9 mouse cellular contexts compared by ENCODE assay signal in genomic region chr9:110070358-110070757, GRCm38 (mm10). TPM values are rescaled to one million over a fixed set of nuclear protein-coding genes. Genes with fewer than 3 reads are reported as not detected.
DNase-seq lines count a peak whose midpoint lies in the region; ATAC-seq and TF ChIP-seq lines count a peak whose summit lies in the region.
"Had no signal": no experiment of that assay in that cellular context is flagged by ENCODE, and none has a peak within 500 bp of the region (broad histone marks: within the 10 kb centered on the region; RNA-seq: fewer than 3 reads in every experiment).

No protein-coding gene starts in this region.

- H3K9me3 ChIP-seq in limb, embryonic 14.5 days (ENCODE audit: control insufficient read depth, low read length), result no peaks in the 10 kb centered on the region
- H3K9me3 ChIP-seq in limb, embryonic 10.5 days (replicated peaks), result no peaks in the 10 kb centered on the region
- H3K9me3 ChIP-seq in neural tube, embryonic 15.5 days (replicated peaks), result no peaks in the 10 kb centered on the region
- H3K9me3 ChIP-seq in midbrain, embryonic 11.5 days (ENCODE audit: control insufficient read depth, low read length), result no peaks in the 10 kb centered on the region

- TF ChIP-seq POLR2A in limb, embryonic 14.5 days (IDR thresholded peaks at IDR 0.05; ENCODE audit: borderline replicate concordance, extremely low read depth, insufficient read depth, insufficient read length), result no peak
- no peak for TF ChIP-seq POLR2A in brain, embryonic 14.5 days (IDR thresholded peaks at IDR 0.05; ENCODE audit: borderline replicate concordance, extremely low read depth, insufficient read depth, insufficient read length, poor library complexity, severe bottlenecking)

- no peak for TF ChIP-seq CTCF in brain, embryonic 14.5 days (IDR thresholded peaks at IDR 0.05; ENCODE audit: borderline replicate concordance, extremely low read depth, insufficient read depth, insufficient read length)

- DNase-seq in limb, embryonic 14.5 days (ENCODE audit: low spot score), result peak; percentile 20
- DNase-seq in limb, embryonic 10.5 days (ENCODE audit: low spot score), result no peak
- peak; percentile 75 for DNase-seq in brain, embryonic 14.5 days (ENCODE audit: low read depth)
- peak; percentile 47 for DNase-seq in gastrocnemius, postnatal 14 days
- DNase-seq in kidney, postnatal 4 days, result peak; percentile 55 to 62
- DNase-seq in c-Kit-positive CD71-positive TER-119-positive erythroid progenitor cells, embryonic 14.5 days (ENCODE audit: low spot score), result no peak
- DNase-seq in midbrain, embryonic 11.5 days (ENCODE audit: low spot score, missing footprints), result no peak

- 85% methylated on average over 9 of the region's 9 CpGs for WGBS in limb, embryonic 14.5 days
- 83% methylated on average over 9 of the region's 9 CpGs for WGBS in limb, embryonic 10.5 days
- WGBS in neural tube, embryonic 15.5 days, result 72% methylated on average over 9 of the region's 9 CpGs
- 94% methylated on average over 9 of the region's 9 CpGs for WGBS in midbrain, embryonic 11.5 days

- peaks cover 61% of the 10 kb centered on the region for H3K36me3 ChIP-seq in limb, embryonic 14.5 days (ENCODE audit: control insufficient read depth, insufficient read depth, low read length)
- peaks cover 65% of the 10 kb centered on the region for H3K36me3 ChIP-seq in limb, embryonic 10.5 days
- peaks cover 84% of the 10 kb centered on the region for H3K36me3 ChIP-seq in neural tube, embryonic 15.5 days
- peaks cover 3% of the 10 kb centered on the region; the same call in 1 of the 2 replicates for H3K36me3 ChIP-seq in midbrain, embryonic 11.5 days (ENCODE audit: control insufficient read depth, insufficient read depth, low read length)

- H3K9ac ChIP-seq in limb, embryonic 14.5 days (ENCODE audit: low read depth, low read length, severe bottlenecking), result no peak overlapping the region
- no peak overlapping the region for H3K9ac ChIP-seq in neural tube, embryonic 15.5 days (replicated peaks)
- H3K9ac ChIP-seq in midbrain, embryonic 11.5 days (ENCODE audit: low read length), result no peak overlapping the region
- H3K9ac ChIP-seq: liver, embryonic 14.5 days had no signal

- H3K4me3 ChIP-seq in limb, embryonic 14.5 days (replicated peaks; ENCODE audit: low read length), result no peak overlapping the region
- H3K4me3 ChIP-seq in limb, embryonic 10.5 days, result no peak overlapping the region
- H3K4me3 ChIP-seq in neural tube, embryonic 15.5 days (replicated peaks), result no peak overlapping the region
- H3K4me3 ChIP-seq in midbrain, embryonic 11.5 days (ENCODE audit: low read depth, low read length), result no peak overlapping the region

- H3K4me1 ChIP-seq in limb, embryonic 14.5 days (ENCODE audit: control insufficient read depth, insufficient read depth, low read length), result no peaks in the 10 kb centered on the region
- H3K4me1 ChIP-seq in limb, embryonic 10.5 days, result no peaks in the 10 kb centered on the region
- H3K4me1 ChIP-seq in neural tube, embryonic 15.5 days, result 0 out of 2 replicates have a peak, but pooled peaks cover 7% of the 10 kb centered on the region
- H3K4me1 ChIP-seq in midbrain, embryonic 11.5 days (ENCODE audit: control insufficient read depth, insufficient read depth, low read length), result no peaks in the 10 kb centered on the region

- intact Hi-C loops in gastrocnemius, postnatal 14 days (cut with DNase I; ENCODE audit: low total_unique reads), result loop anchor here (5.0 to 10.0 kb wide), 2 partner anchors 86 to 178 kb away; no protein-coding TSS in a partner anchor

- H3K27me3 ChIP-seq in limb, embryonic 14.5 days (ENCODE audit: control insufficient read depth, insufficient read depth, low read length), result no peaks in the 10 kb centered on the region
- no peaks in the 10 kb centered on the region for H3K27me3 ChIP-seq in limb, embryonic 10.5 days (ENCODE audit: low read depth, poor library complexity, severe bottlenecking)
- H3K27me3 ChIP-seq in neural tube, embryonic 15.5 days (replicated peaks), result no peaks in the 10 kb centered on the region
- no peaks in the 10 kb centered on the region for H3K27me3 ChIP-seq in midbrain, embryonic 11.5 days (ENCODE audit: control insufficient read depth, insufficient read depth, low read length)

- ATAC-seq in limb, embryonic 14.5 days (ENCODE audit: low FRiP score, low read depth), result no peak
- ATAC-seq in neural tube, embryonic 15.5 days (ENCODE audit: low FRiP score), result no peak; the same call in 1 of the 2 replicates
- ATAC-seq in midbrain, embryonic 11.5 days (ENCODE audit: low FRiP score), result no peak

- H3K27ac ChIP-seq in limb, embryonic 14.5 days (replicated peaks; ENCODE audit: low read depth, low read length), result no peak overlapping the region
- no peak overlapping the region for H3K27ac ChIP-seq in limb, embryonic 10.5 days
- H3K27ac ChIP-seq in neural tube, embryonic 15.5 days (replicated peaks), result no peak overlapping the region
- H3K27ac ChIP-seq in midbrain, embryonic 11.5 days (ENCODE audit: low read depth, low read length), result no peak overlapping the region
- H3K27ac ChIP-seq: liver, embryonic 14.5 days had no signal

- H3K4me2 ChIP-seq in limb, embryonic 14.5 days (replicated peaks; ENCODE audit: low read depth, low read length, severe bottlenecking), result no peak overlapping the region
- H3K4me2 ChIP-seq in neural tube, embryonic 15.5 days, result no peak overlapping the region
- H3K4me2 ChIP-seq in midbrain, embryonic 11.5 days, result no peak overlapping the region

RNA-seq across cellular contexts. Expression of gene Smarcc1, which starts 47.1 kb away (rescaled TPM):
- polyA plus RNA-seq in limb, embryonic 14.5 days (2012; rRNA removed), result 67.2 and 72.8 TPM in 2 replicates
- polyA plus RNA-seq in limb, embryonic 14.5 days (2014; fragmentation: Nextera tagmentation; extraction: Ambion mirVana), result 132 and 144 TPM in 2 replicates
- 208 and 227 TPM in 2 replicates for polyA plus RNA-seq in limb, embryonic 10.5 days (2016; fragmentation: Nextera tagmentation; extraction: Ambion mirVana)
- polyA plus RNA-seq in brain, embryonic 14.5 days (2012; rRNA removed), result 54.2 and 82.7 TPM in 2 replicates
- 10 to 100 TPM; 19.8 to 23.8 TPM for total RNA-seq in gastrocnemius, postnatal 14 days (2021)
- 67.0 and 78.6 TPM in 2 replicates for polyA plus RNA-seq in neural tube, embryonic 15.5 days (2015; fragmentation: Nextera tagmentation; extraction: Ambion mirVana)
- 146 and 160 TPM in 2 replicates for polyA plus RNA-seq in midbrain, embryonic 11.5 days (2014; fragmentation: Nextera tagmentation; extraction: Ambion mirVana)

RNA-seq across cellular contexts. Expression of gene Dhx30, which starts 47.3 kb away (rescaled TPM):
- polyA plus RNA-seq in limb, embryonic 14.5 days (2012; rRNA removed), result 121 and 132 TPM in 2 replicates
- polyA plus RNA-seq in limb, embryonic 14.5 days (2014; fragmentation: Nextera tagmentation; extraction: Ambion mirVana), result 120 and 135 TPM in 2 replicates
- 195 and 219 TPM in 2 replicates for polyA plus RNA-seq in limb, embryonic 10.5 days (2016; fragmentation: Nextera tagmentation; extraction: Ambion mirVana)
- polyA plus RNA-seq in brain, embryonic 14.5 days (2012; rRNA removed), result 192 and 231 TPM in 2 replicates
- 10 to 100 TPM; 31.6 to 39.8 TPM for total RNA-seq in gastrocnemius, postnatal 14 days (2021)
- 162 and 163 TPM in 2 replicates for polyA plus RNA-seq in neural tube, embryonic 15.5 days (2015; fragmentation: Nextera tagmentation; extraction: Ambion mirVana)
- 161 and 164 TPM in 2 replicates for polyA plus RNA-seq in midbrain, embryonic 11.5 days (2014; fragmentation: Nextera tagmentation; extraction: Ambion mirVana)

Comparison
In these comparisons a context has a peak if more than half of its experiments do, and no peak if none do; other contexts are left out.
1. DNase-seq: peak in limb, embryonic 14.5 days (single experiment), brain, embryonic 14.5 days (single experiment), gastrocnemius, postnatal 14 days (single experiment) and kidney, postnatal 4 days (2 of 2); none in limb, embryonic 10.5 days (single experiment), c-Kit-positive CD71-positive TER-119-positive erythroid progenitor cells, embryonic 14.5 days (single experiment) and midbrain, embryonic 11.5 days (single experiment).